Mouse (Mus musculus) kidney, postnatal 25 days (tissue): ENCODE measurements at regions not wholly inside any gene's neighbourhood (a gene's known extent, or its start where the extent isn't known, plus 50 kb on each side); places are given as distances from the start of the nearest gene placed in this dataset.

Source experiments
- DNase-seq, 2 experiments: peaks; one replicate each; pipeline ENCODE4 v3.0.0; 2021; ENCODE audit warnings: mixed read lengths in 2 of 2

GRCm38 (mm10) chr17:7467638-7468037, 82.4 kb upstream of the Unc93a2 start:
- no peak for DNase-seq

GRCm38 (mm10) chr17:7464901-7465300, 79.6 kb upstream of the Unc93a2 start:
- DNase-seq, result no peak

GRCm38 (mm10) chr17:7461164-7461563, 75.9 kb upstream of the Unc93a2 start:
- DNase-seq, result no peak

GRCm38 (mm10) chr17:7456939-7457338, 71.7 kb upstream of the Unc93a2 start:
- no peak for DNase-seq

GRCm38 (mm10) chr17:7443822-7444221, 58.6 kb upstream of the Unc93a2 start:
- peak; percentile 42 to 80 for DNase-seq

GRCm38 (mm10) chr17:7435075-7435474, 49.8 kb upstream of the Unc93a2 start:
- no peak for DNase-seq
